Mouse (Mus musculus) small intestine, adult 2 months (tissue): Measurements from ENCODE around the gene Etfbkmt.

Source experiments
- CTCF ChIP-seq: fragments of 200-500 bp; IDR thresholded peaks from 2 replicates; pipeline ENCODE4 v1.5.1; 2012; ENCODE audit warnings: low read depth, mild to moderate bottlenecking, control low read depth, inconsistent platforms, low read length, moderate library complexity, mixed read lengths; ENCODE audit not compliant: insufficient replicate concordance, insufficient read length; ENCODE audit errors: extremely low read depth
- POLR2A ChIP-seq: fragments of 200-500 bp; IDR thresholded peaks from 2 replicates; pipeline ENCODE4 v1.6.1; 2012; ENCODE audit warnings: low read depth, mild to moderate bottlenecking, control low read depth, inconsistent platforms, low read length, moderate library complexity

- TF ChIP-seq CTCF (no peak), POLR2A (no peak)
Observed at GRCm38 (mm10) chr6:149145143-149145542, 5.5 kb downstream of the Etfbkmt start.
